Mouse (Mus musculus): Measurements from ENCODE around the gene Slc25a44. TPM values are rescaled to one million over a fixed set of nuclear protein-coding genes. Genes with fewer than 3 reads are reported as not detected.

The Slc25a44 gene
- 30.4 and 31.1 TPM in 2 replicates for polyA plus RNA-seq (2015; fragmentation: Nextera tagmentation; extraction: Ambion mirVana)

DNA sequence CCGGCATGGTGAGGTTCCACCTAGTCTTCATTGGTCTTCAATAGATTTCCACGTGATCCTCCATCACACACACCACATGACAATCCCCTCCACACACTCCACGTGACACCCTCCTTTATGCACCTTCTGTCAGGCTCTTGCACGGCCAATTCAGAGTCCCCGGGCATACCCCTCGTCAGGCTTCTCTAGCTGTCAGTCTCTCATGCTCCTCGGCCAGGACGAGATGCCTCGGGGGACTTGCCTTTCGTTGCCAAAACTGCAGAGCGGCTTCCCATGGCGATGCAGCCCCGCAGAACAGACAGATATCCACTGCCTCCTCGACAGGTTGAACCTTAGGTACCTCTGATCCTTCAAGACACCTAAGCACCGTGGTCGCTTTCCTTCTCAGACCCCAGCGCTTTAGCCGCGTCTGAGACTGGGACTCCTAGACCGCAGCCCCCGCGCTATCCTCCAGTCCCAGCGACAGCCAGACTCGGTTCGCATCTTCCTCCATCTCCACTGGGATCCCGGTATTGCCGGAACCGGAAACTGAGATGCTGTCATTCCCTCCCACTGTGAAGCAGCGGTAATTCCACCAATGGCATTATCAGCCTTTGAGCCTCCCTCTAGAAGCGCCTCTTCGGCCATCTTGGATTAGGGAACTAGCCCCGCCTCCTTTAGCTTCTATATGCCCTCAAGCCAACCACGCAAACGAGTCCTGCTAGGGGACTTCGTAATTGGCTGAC is at the start of gene Slc25a44:
TSS of gene Slc25a44 (minus strand) at position 535 of the 725 bp plus-strand sequence.
- Histone ChIP-seq H3K4me3 (peak within 1 kb of the TSS; percentile 79), H3K4me1 (replicated peaks) (peaks cover 37% of the 10 kb centered on the region), H3K27me3 (no peaks in the 10 kb centered on the region), H3K27ac (replicated peaks) (peak within 1 kb of the TSS; percentile 81), H3K4me2 (peak within 1 kb of the TSS; percentile 75), H3K9me3 (no peaks in the 10 kb centered on the region), H3K9ac (peak within 1 kb of the TSS; percentile 82), H3K36me3 (peaks cover 16% of the 10 kb centered on the region)
- peak; percentile 97 for ATAC-seq (ENCODE audit: low read depth)
- under 1% methylated on average over 35 of the region's 35 CpGs for WGBS

- H3K36me3 ChIP-seq = no peaks in the 10 kb centered on the region
- H3K4me3 ChIP-seq = no peak overlapping the region
- 0 out of 2 replicates have a peak, but pooled peaks cover 6% of the 10 kb centered on the region for H3K9me3 ChIP-seq
- H3K4me1 ChIP-seq (replicated peaks) = no peaks in the 10 kb centered on the region; the same call in 1 of the 2 replicates
- no peak for ATAC-seq (ENCODE audit: low read depth)
- no peak overlapping the region for H3K9ac ChIP-seq
- H3K27ac ChIP-seq (replicated peaks) = no peak overlapping the region
- WGBS = 83% methylated on average over 1 of the region's 1 CpGs
- no peak overlapping the region for H3K4me2 ChIP-seq
- H3K27me3 ChIP-seq = 0 out of 2 replicates have a peak, but pooled peaks cover 3% of the 10 kb centered on the region
Measured at GRCm38 (mm10) chr3:88473571-88473970, 48.6 kb upstream of the Slc25a44 start.

DNA sequence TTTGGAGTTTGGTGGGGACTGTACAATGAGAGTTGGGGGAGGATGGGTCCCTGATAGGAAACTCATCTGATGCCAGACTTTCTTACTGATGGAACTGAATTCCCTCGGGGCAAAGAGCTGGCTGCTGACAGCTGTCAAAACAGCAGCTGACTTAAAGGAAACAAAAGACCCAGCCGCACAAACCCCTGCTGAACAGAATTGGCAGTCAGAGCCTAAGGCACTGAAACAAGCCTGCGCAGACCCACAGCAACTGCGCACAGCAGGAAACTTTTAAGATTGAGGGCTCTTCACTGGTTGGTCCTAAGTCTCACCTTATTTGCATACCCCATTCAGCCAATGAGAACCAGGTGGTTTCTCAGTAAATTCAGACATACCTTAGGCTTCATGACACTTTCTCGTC is 48.1 kb upstream of the Slc25a44 start:
- H3K27ac ChIP-seq (replicated peaks) = 0 out of 2 replicates have a peak overlapping the region, but pooled peaks have one; percentile 56
- 0 out of 2 replicates have a peak, but pooled peaks cover 6% of the 10 kb centered on the region for H3K9me3 ChIP-seq
- 20% methylated on average over 5 of the region's 5 CpGs for WGBS
- H3K27me3 ChIP-seq = 0 out of 2 replicates have a peak, but pooled peaks cover 8% of the 10 kb centered on the region
- H3K4me3 ChIP-seq = no peak overlapping the region
- no peak overlapping the region for H3K4me2 ChIP-seq
- H3K9ac ChIP-seq = no peak overlapping the region
- peak; percentile 73 for ATAC-seq (ENCODE audit: low read depth)
- no peaks in the 10 kb centered on the region for H3K36me3 ChIP-seq
- no peaks in the 10 kb centered on the region; the same call in 1 of the 2 replicates for H3K4me1 ChIP-seq (replicated peaks)

- no peak for ATAC-seq (ENCODE audit: low read depth)
- 30% methylated on average over 10 of the region's 10 CpGs for WGBS
Measured at GRCm38 (mm10) chr3:88470943-88471479, 46.1 kb upstream of the Slc25a44 start.

DNA sequence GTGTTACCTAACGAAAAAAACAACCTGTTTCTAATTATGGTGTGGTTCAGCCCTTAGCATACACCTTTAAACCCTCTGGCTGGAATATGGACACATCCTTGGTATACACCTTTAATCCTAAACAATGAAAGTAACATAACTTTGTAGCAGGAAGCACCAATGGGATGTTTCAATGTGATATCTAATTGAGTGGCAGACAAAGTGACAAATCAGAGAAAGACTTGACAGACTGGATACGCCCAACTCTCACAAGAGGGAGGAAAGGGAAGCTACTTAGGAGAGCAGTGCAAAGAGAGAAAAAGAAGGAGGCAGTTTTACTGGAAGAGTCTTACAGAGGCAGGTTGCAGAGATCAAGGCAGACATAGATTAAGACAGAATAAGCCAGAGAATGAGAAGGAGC is 44.5 kb upstream of the Slc25a44 start:
- H3K4me3 ChIP-seq = no peak overlapping the region
- H3K4me1 ChIP-seq (replicated peaks) = no peaks in the 10 kb centered on the region; the same call in 1 of the 2 replicates
- H3K36me3 ChIP-seq = no peaks in the 10 kb centered on the region
- ATAC-seq (ENCODE audit: low read depth) = no peak
- no peak overlapping the region for H3K9ac ChIP-seq
- 0 out of 2 replicates have a peak, but pooled peaks cover 6% of the 10 kb centered on the region for H3K9me3 ChIP-seq
- no peak overlapping the region for H3K4me2 ChIP-seq
- 0 out of 2 replicates have a peak, but pooled peaks cover 11% of the 10 kb centered on the region for H3K27me3 ChIP-seq
- 95% methylated on average over 2 of the region's 2 CpGs for WGBS
- H3K27ac ChIP-seq (replicated peaks) = no peak overlapping the region

More at GRCm38 (mm10) chr3:88470943-88471479, 46.1 kb upstream of the Slc25a44 start:
- Histone ChIP-seq H3K4me1 (replicated peaks) (no peaks in the 10 kb centered on the region; the same call in 1 of the 2 replicates), H3K4me2 (no peak overlapping the region), H3K36me3 (no peaks in the 10 kb centered on the region), H3K9me3 (0 out of 2 replicates have a peak, but pooled peaks cover 6% of the 10 kb centered on the region), H3K9ac (no peak overlapping the region), H3K27me3 (0 out of 2 replicates have a peak, but pooled peaks cover 11% of the 10 kb centered on the region), H3K27ac (replicated peaks) (no peak overlapping the region), H3K4me3 (no peak overlapping the region)

DNA sequence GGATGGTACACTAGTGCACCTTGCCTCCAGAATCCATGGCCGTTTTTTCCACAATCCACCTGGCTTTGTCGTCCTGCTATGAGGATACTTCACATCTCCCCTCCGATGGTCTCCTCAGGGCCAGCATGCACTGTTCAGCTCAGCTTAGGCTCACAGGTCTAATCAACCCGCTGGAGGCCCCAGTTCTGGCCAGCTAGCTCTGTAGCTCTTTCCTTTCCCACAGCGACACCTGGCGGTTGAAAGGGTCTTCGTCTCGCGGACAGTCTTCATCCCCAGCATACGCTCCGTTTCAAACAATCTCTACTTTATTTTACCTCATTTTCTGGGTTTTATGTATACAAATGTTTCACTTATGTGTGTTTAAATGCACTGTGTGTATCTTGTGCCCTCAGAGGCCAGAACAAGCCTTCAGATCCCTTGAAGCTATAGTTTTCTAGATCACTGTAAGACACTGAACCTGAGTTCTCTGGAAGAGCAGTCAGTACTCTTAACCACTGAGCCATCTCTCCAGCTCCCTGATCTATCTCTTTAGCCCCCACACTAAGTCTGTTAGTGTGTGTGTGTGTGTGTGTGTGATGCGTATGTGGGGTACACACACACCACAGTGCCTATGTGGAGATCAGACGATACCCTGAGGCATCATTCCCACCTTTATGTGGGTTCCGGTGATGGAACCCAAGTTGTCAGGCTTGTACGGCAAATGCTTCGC is 42.3 kb upstream of the Slc25a44 start:
- Histone ChIP-seq H3K9me3 (0 out of 2 replicates have a peak, but pooled peaks cover 6% of the 10 kb centered on the region), H3K27me3 (0 out of 2 replicates have a peak, but pooled peaks cover 11% of the 10 kb centered on the region), H3K4me2 (no peak overlapping the region), H3K4me3 (no peak overlapping the region), H3K36me3 (no peaks in the 10 kb centered on the region), H3K27ac (replicated peaks) (no peak overlapping the region), H3K9ac (no peak overlapping the region), H3K4me1 (replicated peaks) (no peaks in the 10 kb centered on the region)
- peak; percentile 90 for ATAC-seq (ENCODE audit: low read depth)
- 29% methylated on average over 16 of the region's 16 CpGs for WGBS

DNA sequence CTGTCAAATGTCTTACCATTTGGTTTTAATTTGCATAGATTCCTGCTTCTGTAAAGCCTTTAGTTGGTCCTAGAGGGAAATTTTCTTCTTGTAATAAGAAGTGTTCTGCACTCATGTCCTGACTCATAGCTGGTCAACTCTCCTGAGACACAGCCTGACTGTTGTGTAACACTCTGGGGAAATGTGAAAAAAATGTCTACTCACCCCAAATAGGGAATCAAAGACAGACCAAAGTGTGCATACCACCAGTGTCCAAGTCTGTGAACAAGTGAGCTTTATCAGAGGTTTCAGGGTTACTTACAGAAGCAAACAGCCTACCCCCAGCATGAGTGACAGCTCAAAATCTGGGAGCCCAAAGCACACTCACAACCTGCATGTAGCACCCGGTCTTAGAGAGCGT is 40.2 kb upstream of the Slc25a44 start:
- Histone ChIP-seq H3K36me3 (no peaks in the 10 kb centered on the region), H3K9ac (no peak overlapping the region), H3K4me2 (no peak overlapping the region), H3K27ac (replicated peaks) (no peak overlapping the region), H3K4me1 (replicated peaks) (0 out of 2 replicates have a peak, but pooled peaks cover 6% of the 10 kb centered on the region), H3K4me3 (no peak overlapping the region), H3K27me3 (0 out of 2 replicates have a peak, but pooled peaks cover 11% of the 10 kb centered on the region), H3K9me3 (0 out of 2 replicates have a peak, but pooled peaks cover 6% of the 10 kb centered on the region)
- no peak for ATAC-seq (ENCODE audit: low read depth)
- WGBS = 87% methylated on average over 2 of the region's 2 CpGs

DNA sequence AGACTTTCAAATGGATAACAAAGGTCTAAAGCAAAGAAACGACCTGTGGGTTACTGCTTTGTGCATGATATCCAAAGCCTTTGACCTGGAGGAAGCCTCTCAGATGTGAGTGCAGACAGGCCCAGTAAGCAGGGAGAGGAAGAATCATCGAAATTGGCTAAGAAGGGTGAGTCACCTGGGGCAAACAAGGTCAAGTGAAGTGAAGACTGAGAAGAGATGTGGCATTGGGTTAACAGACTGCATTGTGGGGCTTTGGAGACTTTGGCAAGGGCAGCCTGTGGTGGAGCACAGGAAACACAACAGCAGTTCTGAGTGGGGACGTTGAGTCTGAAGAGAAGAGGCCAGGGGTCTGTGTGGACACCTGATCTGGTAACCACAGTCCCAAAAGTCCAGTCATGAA is 39.5 kb upstream of the Slc25a44 start:
- Histone ChIP-seq H3K9ac (no peak overlapping the region), H3K36me3 (no peaks in the 10 kb centered on the region), H3K27ac (replicated peaks) (no peak overlapping the region), H3K9me3 (no peaks in the 10 kb centered on the region), H3K4me3 (no peak overlapping the region), H3K4me2 (no peak overlapping the region), H3K27me3 (0 out of 2 replicates have a peak, but pooled peaks cover 11% of the 10 kb centered on the region), H3K4me1 (replicated peaks) (0 out of 2 replicates have a peak, but pooled peaks cover 6% of the 10 kb centered on the region)
- ATAC-seq (ENCODE audit: low read depth) = no peak
- 57% methylated on average over 3 of the region's 3 CpGs for WGBS

DNA sequence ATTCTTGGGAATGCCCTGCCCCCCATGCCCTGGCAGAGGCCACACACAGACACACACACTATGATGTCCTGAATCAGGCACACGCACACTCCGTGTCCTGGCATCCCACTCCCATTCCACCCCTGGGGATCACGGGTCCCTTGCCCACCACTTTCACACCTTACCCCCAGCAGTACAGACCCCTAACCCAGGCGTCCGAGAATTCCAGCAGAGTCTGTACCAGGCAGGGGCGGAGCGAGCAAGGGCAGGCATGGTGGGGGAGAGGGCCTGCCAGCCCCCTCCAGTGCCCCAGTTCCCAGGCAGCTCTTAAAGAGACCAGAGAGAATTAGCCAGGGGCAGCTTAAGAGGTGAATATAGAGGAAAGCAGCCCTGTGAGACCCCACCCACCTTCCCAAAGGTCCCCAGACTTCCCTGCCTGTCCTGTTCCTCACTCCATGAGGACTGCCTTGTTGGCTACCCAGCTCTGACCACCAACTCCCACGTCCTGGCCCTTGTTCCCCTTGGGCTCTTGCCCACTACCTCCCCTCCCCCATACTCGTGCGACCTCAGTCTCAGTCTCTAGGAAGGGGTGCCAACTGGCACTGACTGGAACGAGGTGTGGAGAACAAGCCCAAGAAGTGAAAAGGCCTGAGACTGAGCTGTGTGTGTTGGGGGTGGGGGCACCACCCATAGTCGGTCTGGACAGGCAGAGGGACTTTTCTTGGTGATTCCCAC is 36.2 kb upstream of the Slc25a44 start, which contains the start of gene Sema4a:
TSS of gene Sema4a (minus strand) at position 200 of the 714 bp plus-strand sequence.
- H3K4me2 ChIP-seq = no peak within 1 kb of the TSS
- H3K4me1 ChIP-seq (replicated peaks) = peaks cover 37% of the 10 kb centered on the region
- ATAC-seq (ENCODE audit: low read depth) = no peak
- H3K27ac ChIP-seq (replicated peaks) = no peak within 1 kb of the TSS
- H3K9me3 ChIP-seq = no peaks in the 10 kb centered on the region
- H3K4me3 ChIP-seq = no peak within 1 kb of the TSS
- H3K9ac ChIP-seq = no peak within 1 kb of the TSS
- 47% methylated on average over 12 of the region's 12 CpGs for WGBS
- no peaks in the 10 kb centered on the region for H3K27me3 ChIP-seq
- no peaks in the 10 kb centered on the region for H3K36me3 ChIP-seq

GRCm38 (mm10) chr3:88460029-88460428 is 35.1 kb upstream of the Slc25a44 start:
- Histone ChIP-seq H3K27me3 (no peaks in the 10 kb centered on the region), H3K27ac (replicated peaks) (no peak overlapping the region; the same call in 1 of the 2 replicates), H3K9ac (no peak overlapping the region), H3K9me3 (no peaks in the 10 kb centered on the region), H3K4me2 (no peak overlapping the region), H3K4me3 (no peak overlapping the region), H3K36me3 (no peaks in the 10 kb centered on the region), H3K4me1 (replicated peaks) (peaks cover 42% of the 10 kb centered on the region)
- ATAC-seq (ENCODE audit: low read depth) = no peak
- 87% methylated on average over 5 of the region's 5 CpGs for whole genome bisulfite sequencing

DNA sequence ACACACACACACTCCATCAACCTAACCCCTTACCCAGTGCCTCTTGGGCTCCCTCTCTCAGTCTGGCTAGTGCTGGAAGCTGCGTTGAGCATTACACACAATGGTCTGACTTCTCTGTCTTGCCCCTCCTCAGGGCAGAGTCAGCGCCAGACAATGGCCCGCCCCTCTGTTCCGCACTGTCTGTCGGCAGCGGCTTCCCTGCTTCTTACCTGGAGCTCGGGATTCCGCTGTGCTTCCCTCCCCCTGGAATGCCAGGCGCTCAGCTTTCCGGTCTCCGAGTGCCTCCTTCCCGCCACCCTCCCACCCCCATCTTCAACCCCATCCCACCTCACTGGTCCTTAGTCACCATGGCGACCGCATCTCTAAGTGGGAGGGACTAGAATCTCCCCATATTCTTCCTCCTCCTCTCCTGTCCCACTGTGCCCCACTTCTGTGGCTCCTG is 33.9 kb upstream of the Slc25a44 start:
- peak; percentile 86 for ATAC-seq (ENCODE audit: low read depth)
- H3K27me3 ChIP-seq = no peaks in the 10 kb centered on the region
- under 1% methylated on average over 14 of the region's 14 CpGs for WGBS
- H3K27ac ChIP-seq (replicated peaks) = peak overlapping the region; percentile 86
- H3K4me2 ChIP-seq = peak overlapping the region; percentile 72
- H3K4me3 ChIP-seq = peak overlapping the region; percentile 47
- peak overlapping the region; percentile 75 for H3K9ac ChIP-seq
- H3K4me1 ChIP-seq (replicated peaks) = peaks cover 43% of the 10 kb centered on the region
- H3K36me3 ChIP-seq = no peaks in the 10 kb centered on the region
- no peaks in the 10 kb centered on the region for H3K9me3 ChIP-seq
